Mouse (Mus musculus) megakaryocyte, embryonic 14.5 days (primary cell): ENCODE data around the gene Capg.

ENCODE experiments used
- FLI1 ChIP-seq: IDR thresholded peaks from 2 replicates; pipeline ENCODE4 v1.6.1; 2012; ENCODE audit warnings: low read length, inconsistent platforms, mixed read lengths
- GATA1 ChIP-seq: IDR thresholded peaks from 3 replicates; pipeline ENCODE4 v1.6.1; 2012; ENCODE audit warnings: mixed read lengths, low read length, inconsistent platforms, borderline replicate concordance

DNA sequence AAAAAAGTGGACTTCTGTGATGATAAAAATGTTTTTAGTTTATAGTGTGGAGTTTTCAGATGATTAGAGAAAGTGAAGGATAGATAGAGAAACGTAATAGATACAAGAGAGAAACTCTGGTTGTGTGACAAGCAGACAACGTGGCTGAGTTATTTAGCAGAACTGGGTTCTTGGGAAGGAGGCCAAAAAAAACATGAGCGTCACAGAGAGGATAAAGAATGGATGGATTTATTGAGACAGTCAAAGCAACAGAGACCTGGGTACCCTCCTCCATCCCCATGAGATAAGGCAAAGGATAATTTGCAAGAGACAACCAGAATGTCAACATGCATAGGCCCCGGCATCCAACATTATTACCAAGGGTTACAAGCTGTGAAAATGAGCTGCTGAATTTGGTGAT lies 66.1 kb downstream of the Capg start:
- TF ChIP-seq GATA1 (no peak), FLI1 (no peak)
